In genomic region chr4:44712051-44712700, GRCm38 (mm10) we compare ENCODE assay signal across 9 mouse cellular contexts. TPM values are rescaled to one million over a fixed set of nuclear protein-coding genes. Genes with fewer than 3 reads are reported as not detected.
DNase-seq lines count a peak whose midpoint lies in the region; ATAC-seq and TF ChIP-seq lines count a peak whose summit lies in the region.
"Had no signal": no experiment of that assay in that cellular context is flagged by ENCODE, and none has a peak within 500 bp of the region (broad histone marks: within the 10 kb centered on the region; RNA-seq: fewer than 3 reads in every experiment).

No protein-coding gene starts in this region.

- H3K4me1 ChIP-seq in E14TG2a.4 (replicated peaks; ENCODE audit: low read depth, low read length), result peaks cover 40% of the 10 kb centered on the region
- H3K4me1 ChIP-seq in heart, embryonic 13.5 days, result peaks cover 28% of the 10 kb centered on the region
- H3K4me1 ChIP-seq in liver, embryonic 12.5 days, result peaks cover 7% of the 10 kb centered on the region; the same call in 1 of the 2 replicates

- no peak overlapping the region for H3K9ac ChIP-seq in heart, embryonic 13.5 days
- H3K9ac ChIP-seq in liver, embryonic 12.5 days, result no peak overlapping the region

- H3K9me3 ChIP-seq in E14TG2a.4 (ENCODE audit: low read length), result no peaks in the 10 kb centered on the region
- H3K9me3 ChIP-seq in heart, embryonic 13.5 days, result no peaks in the 10 kb centered on the region
- H3K9me3 ChIP-seq in liver, embryonic 12.5 days (replicated peaks), result no peaks in the 10 kb centered on the region

- peak overlapping the region; percentile 54 for H3K4me2 ChIP-seq in heart, embryonic 13.5 days
- peak overlapping the region; percentile 28; the same call in 1 of the 2 replicates for H3K4me2 ChIP-seq in liver, embryonic 12.5 days

- DNase-seq in cerebellum, postnatal 25 days, result peak; percentile 16 to 25
- DNase-seq in T-cell, adult 2 months (ENCODE audit: low spot score), result no peak
- DNase-seq in cerebellum, adult 11-12 months, result no peak
- DNase-seq in left cerebral cortex, adult 18-20 months (ENCODE audit: low spot score in 2 of 2), result no peak

- WGBS in heart, embryonic 13.5 days, result 2% methylated on average over 25 of the region's 25 CpGs
- 5% methylated on average over 25 of the region's 25 CpGs for WGBS in liver, embryonic 12.5 days (ENCODE audit: insufficient replicate concordance)

- H3K27me3 ChIP-seq in E14TG2a.4 (ENCODE audit: insufficient read depth, low read length), result peaks cover 92% of the 10 kb centered on the region
- peaks cover 96% of the 10 kb centered on the region for H3K27me3 ChIP-seq in heart, embryonic 13.5 days (replicated peaks)
- peaks cover 96% of the 10 kb centered on the region for H3K27me3 ChIP-seq in liver, embryonic 12.5 days (replicated peaks)

- H3K4me3 ChIP-seq in E14TG2a.4 (replicated peaks; ENCODE audit: low read length), result peak overlapping the region; percentile 64
- peak overlapping the region; percentile 33 for H3K4me3 ChIP-seq in heart, embryonic 13.5 days
- H3K4me3 ChIP-seq in liver, embryonic 12.5 days, result no peak overlapping the region; the same call in 1 of the 2 replicates

- H3K27ac ChIP-seq in heart, embryonic 13.5 days (replicated peaks), result no peak overlapping the region
- no peak overlapping the region for H3K27ac ChIP-seq in liver, embryonic 12.5 days

- ATAC-seq in cerebellum, adult (ENCODE audit: insufficient number of reproducible peaks, low FRiP score, low TSS enrichment), result no peak
- no peak for ATAC-seq in heart, embryonic 13.5 days (ENCODE audit: extremely low read depth, insufficient number of reproducible peaks, low FRiP score, low TSS enrichment)
- ATAC-seq in liver, embryonic 12.5 days, result no peak

- H3K36me3 ChIP-seq in E14TG2a.4 (ENCODE audit: insufficient read depth, low read length), result no peaks in the 10 kb centered on the region
- no peaks in the 10 kb centered on the region for H3K36me3 ChIP-seq in heart, embryonic 13.5 days
- no peaks in the 10 kb centered on the region for H3K36me3 ChIP-seq in liver, embryonic 12.5 days

- TF ChIP-seq CTCF in E14TG2a.4 (conservative IDR thresholded peaks at IDR 0.05; ENCODE audit: low read length), result no peak

RNA-seq across cellular contexts. Expression of gene Pax5, which starts 1.9 kb away (rescaled TPM):
- polyA plus RNA-seq in heart, embryonic 13.5 days (2015; fragmentation: Nextera tagmentation; extraction: Ambion mirVana), result 0.07 TPM in 1 of 2 replicates, not detected in the other
- polyA plus RNA-seq in liver, embryonic 12.5 days (2016; fragmentation: Nextera tagmentation; extraction: Ambion mirVana), result 0.06 TPM in 1 of 2 replicates, not detected in the other
- under 1 TPM in 1 of 2 experiments, not detected in 1; 0.84 TPM for total RNA-seq in left cerebral cortex, adult 18-20 months (2021)
- polyA plus RNA-seq: C2C12 had no signal

RNA-seq across cellular contexts. Expression of gene Zcchc7, which starts 43.5 kb away (rescaled TPM):
- polyA plus RNA-seq in heart, embryonic 13.5 days (2015; fragmentation: Nextera tagmentation; extraction: Ambion mirVana), result 15.5 and 23.7 TPM in 2 replicates
- polyA plus RNA-seq in liver, embryonic 12.5 days (2016; fragmentation: Nextera tagmentation; extraction: Ambion mirVana), result 17.2 and 21.2 TPM in 2 replicates
- 10 to 100 TPM; 48.6 to 54.1 TPM for total RNA-seq in left cerebral cortex, adult 18-20 months (2021)

Comparison
In these comparisons a context has a peak if more than half of its experiments do, and no peak if none do; other contexts are left out.
1. DNase-seq: peak in cerebellum, postnatal 25 days (2 of 2); none in T-cell, adult 2 months (single experiment), cerebellum, adult 11-12 months (single experiment) and left cerebral cortex, adult 18-20 months (0 of 2).